Mouse (Mus musculus): Measurements from ENCODE around the gene Exoc2.

Gene Exoc2

DNA sequence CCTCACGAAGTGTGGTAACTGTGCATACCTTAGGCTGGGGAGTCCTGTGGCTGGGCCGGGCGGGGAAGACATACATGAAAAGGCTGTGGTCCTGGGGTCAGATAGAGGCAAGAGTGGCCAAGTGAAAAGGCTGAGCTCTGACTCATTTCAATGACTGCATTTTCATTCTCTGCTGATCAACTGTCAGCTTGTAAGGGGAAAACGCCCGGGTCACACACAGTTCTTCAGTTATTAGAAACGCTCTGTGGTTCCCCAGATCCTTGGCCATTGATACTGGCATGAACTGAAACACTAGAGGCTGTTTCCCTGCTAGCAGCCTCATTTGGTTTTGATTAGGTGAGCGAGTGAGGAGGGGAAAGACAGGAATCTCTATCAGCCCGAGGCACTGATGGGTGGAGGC lies 191.5 kb downstream of the Exoc2 start:
- CTCF ChIA-PET: interaction anchor here (3.2 kb wide), 1 partner anchor 12 kb away, joined by 15 read pairs; no protein-coding TSS in a partner anchor

DNA sequence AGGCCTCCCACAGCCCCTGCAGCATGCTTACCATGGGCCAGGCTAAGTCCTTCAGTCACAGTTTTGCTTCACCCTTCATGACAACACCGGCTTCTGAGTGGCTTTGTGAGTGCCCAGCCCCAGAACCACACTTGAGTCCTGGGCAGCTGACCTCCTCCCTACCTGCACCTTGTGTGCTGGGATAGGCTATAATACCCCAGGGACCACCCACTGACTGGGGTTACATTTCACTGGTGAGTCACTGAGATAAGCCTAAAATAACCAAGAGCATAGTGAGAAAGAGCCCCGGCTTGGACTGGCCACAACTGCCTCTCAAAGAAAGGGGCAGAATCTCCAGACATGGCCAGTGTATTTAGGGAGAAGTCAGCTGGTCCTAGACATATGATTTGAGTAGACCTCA lies 192.0 kb downstream of the Exoc2 start:
- CTCF ChIA-PET: interaction anchor here (0.6 to 3.2 kb wide), 2 partner anchors 12 to 15 kb away, joined by 7 to 15 read pairs; no protein-coding TSS in a partner anchor

GRCm38 (mm10) chr13:30777678-30778179 lies 196.2 kb downstream of the Exoc2 start:
- CTCF ChIA-PET: interaction anchor here (0.9 kb wide), 1 partner anchor 58 kb away, joined by 8 read pairs; no protein-coding TSS in a partner anchor

- CTCF ChIA-PET: interaction anchor here (0.6 kb wide), 1 partner anchor 131 kb away, joined by 5 read pairs; no protein-coding TSS in a partner anchor
These were observed 197.9 kb downstream of the Exoc2 start for GRCm38 (mm10) chr13:30776021-30776420.

DNA sequence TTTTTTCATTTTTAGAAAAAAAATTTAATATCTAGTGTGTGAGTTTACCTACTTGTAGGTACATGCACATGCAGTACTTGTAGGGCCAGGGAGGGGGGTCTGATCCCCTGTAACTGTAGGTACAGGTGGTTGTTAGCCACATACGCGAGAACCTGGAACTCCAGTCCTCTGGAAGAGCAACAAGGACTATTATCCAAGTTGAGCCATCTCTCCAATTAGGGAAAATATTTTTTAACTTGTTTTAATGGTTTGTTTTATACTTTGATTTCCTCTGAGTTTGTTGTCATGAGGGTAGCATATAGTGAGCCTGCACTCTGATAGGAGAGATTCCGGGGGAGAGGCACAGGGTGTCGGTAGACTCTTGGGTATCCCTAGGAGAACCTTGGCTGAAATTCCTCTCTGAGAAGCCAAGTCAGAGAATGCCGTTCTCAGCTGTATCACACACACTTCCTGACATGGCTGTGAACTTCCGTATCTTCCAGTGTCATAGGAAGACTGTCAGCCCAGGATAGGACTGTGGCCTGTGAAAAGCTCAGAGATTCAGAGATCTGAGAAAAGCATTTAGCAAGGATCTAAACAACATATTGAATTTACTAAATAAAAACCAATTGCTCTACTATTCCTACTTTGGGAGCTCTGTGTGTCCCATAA lies 206.3 kb downstream of the Exoc2 start:
- CTCF ChIA-PET: interaction anchor here (0.7 to 1.4 kb wide), 3 partner anchors 14 to 139 kb away, joined by 3 to 7 read pairs (median 6); no protein-coding TSS in a partner anchor

DNA sequence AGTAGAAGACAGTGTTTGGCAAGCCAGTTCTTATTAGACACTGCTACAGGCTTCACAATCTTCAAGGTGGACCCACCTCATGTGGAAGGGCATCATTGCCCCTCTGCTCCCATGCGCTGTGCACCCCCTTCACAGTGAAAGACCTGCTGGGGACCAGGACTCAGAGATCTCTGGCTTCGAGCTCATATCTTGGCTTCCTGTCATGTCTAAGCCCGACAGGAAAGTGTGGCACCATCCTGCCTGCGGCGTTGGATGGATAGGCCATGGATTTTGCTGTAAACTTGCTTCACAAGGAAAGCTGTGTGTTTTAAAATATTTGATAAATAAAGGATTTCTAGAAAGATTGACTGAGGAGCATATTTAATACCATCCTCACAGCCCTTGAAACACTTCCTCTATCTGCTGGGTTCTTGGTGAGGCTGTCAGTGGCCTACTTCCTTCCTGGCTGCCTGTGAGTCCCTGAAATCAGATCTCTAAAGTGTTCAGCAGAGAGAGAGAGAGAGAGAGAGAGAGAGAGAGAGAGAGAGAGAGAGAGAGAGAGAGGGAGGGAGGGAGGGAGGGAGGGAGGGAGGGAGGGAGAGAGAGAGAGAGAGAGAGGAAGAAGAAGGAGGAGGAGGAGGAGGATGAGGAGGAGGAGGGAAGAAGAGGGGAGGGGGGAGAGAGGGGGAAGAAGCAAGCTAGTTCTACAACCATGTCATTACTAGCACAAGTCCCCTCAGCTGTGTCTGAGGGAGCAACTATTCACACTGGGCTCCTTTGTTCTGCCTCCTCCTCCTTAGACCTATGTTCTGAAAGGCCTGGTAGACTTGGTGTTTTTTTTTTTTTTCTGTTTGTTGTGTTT lies 207.0 kb downstream of the Exoc2 start:
- CTCF ChIA-PET: interaction anchor here (0.6 to 0.7 kb wide), 3 partner anchors 15 to 44 kb away, joined by 6 to 10 read pairs (median 7); no protein-coding TSS in a partner anchor

GRCm38 (mm10) chr13:30765906-30766305 lies 208.0 kb downstream of the Exoc2 start:
- CTCF ChIA-PET: no interaction called here

- CTCF ChIA-PET: interaction anchor here (0.6 kb wide), 1 partner anchor 10 kb away, joined by 3 read pairs; no protein-coding TSS in a partner anchor
These were observed 209.7 kb downstream of the Exoc2 start for GRCm38 (mm10) chr13:30764014-30764740.
